Mouse (Mus musculus): ENCODE data around the gene Pth1r.
A peak's percentile ranks its signal among the peaks of the same experiment; 100 is the strongest.
"Not testable (repeated sequence)": the region's sequence is repeated elsewhere in the genome, so short reads cannot be mapped to it uniquely, and the experiment has no call there.

The Pth1r gene

DNA sequence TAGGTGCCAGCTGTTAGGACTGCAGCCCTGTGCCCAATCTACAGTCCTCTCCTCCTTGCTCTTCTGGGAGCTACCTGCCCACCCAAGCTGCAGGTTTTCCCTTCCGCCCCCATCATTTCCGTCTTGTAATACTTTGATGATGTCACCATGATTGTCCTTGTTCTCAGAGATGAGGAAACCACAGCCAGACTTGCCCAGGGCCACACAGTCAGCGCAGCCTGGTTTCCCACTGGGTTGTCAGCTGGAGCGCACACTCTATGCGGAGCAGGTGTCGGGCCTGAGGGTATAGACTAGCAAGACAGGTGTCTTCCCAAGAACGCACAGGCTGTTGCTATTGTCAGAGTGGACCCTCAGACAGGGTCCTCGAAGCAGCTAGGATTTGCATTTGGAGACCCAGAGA is 61.8 kb downstream of the Pth1r start:
- DNase-seq (ENCODE audit: extremely low read depth, insufficient read length, low spot score), result peak; percentile 63

DNA sequence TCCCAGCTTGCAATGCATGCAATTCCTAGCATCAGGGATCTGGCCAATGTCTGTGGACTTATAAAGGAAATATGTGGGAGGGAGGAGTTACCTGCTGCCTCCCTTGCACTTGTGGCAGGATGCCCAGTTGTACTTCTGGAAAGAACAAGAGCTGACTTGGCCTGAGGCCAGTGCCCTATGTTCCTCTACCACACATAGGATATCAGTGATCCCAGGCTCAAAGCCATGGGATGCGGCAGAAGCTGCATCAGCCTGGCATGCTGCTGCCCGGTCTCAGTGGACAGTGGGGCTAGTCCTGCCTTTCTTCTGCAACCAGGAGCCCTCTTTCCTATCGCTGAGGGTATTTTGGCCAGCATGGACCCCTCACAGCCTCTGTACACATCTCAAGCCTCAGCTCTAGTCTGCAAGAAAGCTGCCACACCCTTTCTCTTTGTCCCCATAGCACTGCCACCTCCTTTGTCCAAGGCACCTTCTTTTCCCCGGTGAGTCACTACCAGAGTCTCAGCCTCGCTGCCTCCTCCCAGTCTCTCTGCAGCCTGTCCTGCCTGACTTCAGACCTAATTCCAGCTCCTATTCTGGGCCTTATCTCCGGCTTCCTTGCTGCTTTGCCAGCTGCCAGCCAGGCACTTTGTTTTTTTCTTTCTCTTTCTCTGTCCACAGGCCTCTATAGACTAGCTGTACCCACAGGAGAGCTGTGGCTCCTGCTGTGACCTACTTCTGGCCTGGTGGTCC is 62.7 kb downstream of the Pth1r start:
- peak; percentile 63 for DNase-seq (ENCODE audit: extremely low read depth, insufficient read length, low spot score)

DNA sequence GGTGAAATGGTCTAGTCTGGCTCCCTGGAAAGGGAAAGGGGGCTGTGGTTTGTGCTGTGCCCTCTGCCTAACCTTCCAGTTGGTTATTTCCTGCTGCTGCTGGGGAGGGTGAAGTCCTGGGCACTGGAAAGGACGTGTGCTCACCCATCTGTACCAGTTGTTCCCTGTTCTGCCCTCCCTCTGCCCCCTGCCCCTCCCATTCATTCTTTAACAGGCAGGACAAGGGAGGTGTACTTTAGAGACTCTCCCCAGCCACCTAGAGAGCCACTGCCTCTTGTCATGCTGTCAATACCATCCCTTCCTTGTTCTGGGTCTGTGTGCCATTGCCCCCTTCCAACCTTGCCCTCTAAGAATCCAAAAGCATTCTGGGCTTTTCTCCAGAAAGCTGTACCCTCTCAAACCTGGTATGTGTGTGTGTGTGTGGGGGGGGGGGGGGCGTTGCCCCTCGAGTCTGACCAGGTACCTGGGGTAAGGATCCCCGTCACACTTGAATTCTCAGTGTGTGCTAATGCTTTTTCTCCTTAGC is 63.3 kb downstream of the Pth1r start:
- peak; percentile 30 for DNase-seq (ENCODE audit: extremely low read depth, insufficient read length, low spot score)

DNA sequence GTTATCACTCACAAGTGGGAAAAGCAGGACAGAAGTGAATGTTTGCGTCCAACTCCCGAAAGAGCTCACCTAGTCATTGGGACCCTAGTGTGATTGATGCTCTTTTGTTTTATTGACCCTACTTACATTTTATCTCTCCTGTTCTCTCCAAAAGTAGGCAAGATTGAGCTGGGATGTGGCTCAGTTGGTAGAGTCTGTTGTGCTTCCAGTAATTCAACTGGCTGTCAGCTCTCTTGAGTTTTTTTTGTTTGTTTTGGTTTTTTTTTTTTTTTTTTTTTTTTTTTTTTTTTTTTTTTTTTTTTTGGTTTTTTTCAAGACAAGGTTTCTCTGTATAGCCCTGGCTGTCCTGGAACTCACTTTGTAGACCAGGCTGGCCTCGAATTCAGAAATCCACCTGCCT is 64.2 kb downstream of the Pth1r start:
- DNase-seq (ENCODE audit: extremely low read depth, insufficient read length, low spot score), result not testable (repeated sequence)

DNA sequence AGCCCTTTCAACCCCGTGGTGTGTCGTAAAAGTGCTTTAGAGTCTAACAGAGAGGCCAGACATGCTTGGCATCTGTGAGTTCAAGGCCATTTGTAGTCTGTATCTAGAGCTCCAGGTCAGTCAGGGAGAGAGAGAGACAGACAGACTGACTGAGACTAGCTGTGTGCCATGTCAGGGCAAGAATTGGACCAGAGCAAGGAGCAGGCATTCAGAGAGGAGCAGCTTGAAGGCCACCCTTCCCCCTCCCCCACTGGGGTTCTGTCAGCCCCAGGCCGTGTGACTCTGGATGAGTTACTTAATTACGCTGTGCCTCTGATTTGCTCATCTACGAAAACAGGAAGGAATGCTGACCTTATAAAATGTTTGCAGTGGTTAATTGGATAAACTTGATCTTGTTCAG is 64.7 kb downstream of the Pth1r start:
- DNase-seq (ENCODE audit: extremely low read depth, insufficient read length, low spot score), result no peak

DNA sequence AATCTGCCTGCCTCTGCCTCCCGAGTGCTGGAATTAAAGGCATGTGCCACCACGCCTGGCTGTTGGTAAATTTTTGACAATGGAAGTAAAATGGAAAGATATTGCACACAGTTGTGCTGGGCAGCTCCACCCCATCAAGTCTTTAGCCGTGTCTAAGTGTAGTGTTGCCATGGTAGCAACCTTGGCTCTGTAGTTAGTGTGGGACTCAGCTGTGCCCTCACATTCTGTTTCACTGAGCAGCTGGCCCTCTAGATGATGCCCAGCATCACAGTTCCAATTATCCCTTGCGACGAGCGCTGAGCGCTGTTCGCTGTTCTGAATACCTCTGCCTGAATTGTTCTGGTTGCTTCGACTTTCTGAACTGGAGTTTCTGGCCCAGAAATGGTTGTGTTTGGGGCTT is 65.1 kb downstream of the Pth1r start:
- DNase-seq (ENCODE audit: extremely low read depth, insufficient read length, low spot score), result no peak

DNA sequence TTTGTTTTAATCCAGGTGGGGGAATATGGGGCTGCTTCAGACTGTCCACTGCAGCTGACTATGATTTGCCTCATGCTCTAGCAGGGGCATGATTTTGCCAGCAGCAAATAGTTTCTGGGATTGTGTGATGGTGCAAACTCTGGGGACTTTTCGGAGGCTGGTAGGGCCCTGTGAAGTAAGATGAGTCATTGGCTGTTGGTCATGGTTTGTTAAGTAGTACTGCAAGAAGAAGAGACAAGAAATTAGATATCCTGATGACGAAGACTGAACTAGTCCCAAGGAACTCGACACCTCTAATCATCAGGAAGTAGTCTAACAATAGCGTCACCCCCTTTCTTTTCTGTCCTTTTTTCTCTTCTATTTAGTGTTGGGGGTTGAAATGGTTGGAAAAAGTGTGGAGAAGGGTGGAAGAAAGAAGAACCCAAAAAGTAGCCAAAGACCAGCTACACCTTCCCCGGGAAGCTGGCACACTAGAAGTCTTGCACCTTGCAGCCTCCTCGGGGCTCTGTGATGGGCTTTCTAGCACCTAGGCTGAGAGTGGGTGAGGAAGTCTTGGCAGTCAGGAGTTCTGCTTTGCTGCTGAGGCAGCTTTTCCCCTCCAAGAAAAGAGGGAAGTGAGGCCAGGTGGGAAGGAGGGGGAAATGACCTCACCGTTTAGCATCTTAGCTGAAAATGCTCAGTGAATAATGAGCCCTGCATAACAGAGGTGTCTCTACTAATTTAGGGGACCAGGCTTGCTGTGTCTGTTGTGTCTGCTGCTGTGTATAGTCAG is 66.0 kb downstream of the Pth1r start:
- DNase-seq (ENCODE audit: extremely low read depth, insufficient read length, low spot score), result peak; percentile 49

DNA sequence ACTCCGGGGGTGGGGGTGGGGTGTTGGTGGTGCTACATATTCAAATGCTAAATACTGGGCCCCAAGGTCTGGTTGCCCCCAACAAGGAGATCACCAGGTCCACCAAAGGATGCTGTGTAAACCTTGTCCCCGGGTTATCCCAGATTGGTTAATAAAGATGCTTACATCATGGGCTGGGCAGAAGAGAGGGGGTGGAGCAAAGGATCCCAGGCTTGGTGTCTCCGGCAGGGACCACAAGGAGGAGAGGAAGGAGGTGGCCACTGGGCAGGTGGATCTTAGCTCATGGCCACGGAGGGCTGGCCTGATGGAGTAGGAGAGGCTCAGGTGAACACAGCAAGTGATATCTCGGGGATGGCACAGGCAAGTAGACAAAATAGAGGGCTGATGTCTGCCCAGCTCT is 68.1 kb downstream of the Pth1r start:
- no peak for DNase-seq (ENCODE audit: extremely low read depth, insufficient read length, low spot score)

DNA sequence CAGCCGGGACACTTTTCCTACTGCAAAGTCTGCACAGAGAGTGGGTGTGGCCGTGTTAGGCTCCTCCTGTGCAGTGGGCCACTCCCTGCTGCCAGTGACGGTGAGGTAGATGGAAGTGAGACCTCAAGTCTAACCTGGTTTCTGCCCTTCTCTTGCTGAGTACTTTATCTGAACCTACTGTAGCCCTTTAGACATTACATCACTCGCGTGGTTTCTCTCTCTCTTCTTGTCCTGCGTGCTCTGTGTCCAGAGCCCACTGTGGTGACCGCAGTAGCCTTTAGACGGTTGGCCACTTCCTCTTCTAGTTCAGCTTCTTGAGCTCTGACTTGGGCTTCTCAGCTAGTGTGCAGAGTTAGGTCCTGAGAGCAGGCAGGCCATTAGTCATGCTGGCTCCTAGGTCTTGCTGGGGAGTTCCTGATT is 70.4 kb downstream of the Pth1r start:
- no peak for DNase-seq (ENCODE audit: extremely low read depth, insufficient read length, low spot score)

DNA sequence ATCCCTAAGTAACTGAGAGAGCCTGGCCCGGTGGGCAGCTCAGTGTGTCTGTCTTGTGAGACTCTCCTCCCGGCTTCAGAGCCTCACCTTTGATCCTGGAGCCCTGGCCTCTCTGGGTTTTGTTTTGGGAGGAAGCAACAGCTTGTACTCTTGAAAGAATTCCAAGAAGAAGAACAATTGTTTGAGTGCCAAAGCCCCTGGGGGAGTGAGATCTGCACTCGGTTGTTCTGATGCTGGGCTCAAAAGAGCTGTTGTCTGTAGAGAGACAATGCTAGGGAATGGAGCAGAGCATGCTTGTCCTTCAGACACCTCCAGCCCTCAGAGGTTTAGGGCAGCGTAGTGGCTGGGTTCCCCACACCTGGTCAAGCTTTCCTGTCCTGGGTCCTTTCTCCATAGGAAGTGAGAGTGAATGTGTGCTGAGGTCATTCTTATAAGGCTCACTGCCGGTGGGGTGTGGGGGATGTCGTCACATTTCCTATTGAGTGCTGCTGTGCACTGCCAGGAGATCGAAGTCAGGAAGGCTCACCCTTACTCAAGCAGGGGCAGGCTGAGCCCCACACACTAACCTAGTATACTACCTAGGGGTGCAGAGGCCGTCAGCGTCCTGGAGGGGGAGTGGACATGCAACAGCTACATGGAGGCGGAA is 73.7 kb downstream of the Pth1r start:
- no peak for DNase-seq (ENCODE audit: extremely low read depth, insufficient read length, low spot score)

DNA sequence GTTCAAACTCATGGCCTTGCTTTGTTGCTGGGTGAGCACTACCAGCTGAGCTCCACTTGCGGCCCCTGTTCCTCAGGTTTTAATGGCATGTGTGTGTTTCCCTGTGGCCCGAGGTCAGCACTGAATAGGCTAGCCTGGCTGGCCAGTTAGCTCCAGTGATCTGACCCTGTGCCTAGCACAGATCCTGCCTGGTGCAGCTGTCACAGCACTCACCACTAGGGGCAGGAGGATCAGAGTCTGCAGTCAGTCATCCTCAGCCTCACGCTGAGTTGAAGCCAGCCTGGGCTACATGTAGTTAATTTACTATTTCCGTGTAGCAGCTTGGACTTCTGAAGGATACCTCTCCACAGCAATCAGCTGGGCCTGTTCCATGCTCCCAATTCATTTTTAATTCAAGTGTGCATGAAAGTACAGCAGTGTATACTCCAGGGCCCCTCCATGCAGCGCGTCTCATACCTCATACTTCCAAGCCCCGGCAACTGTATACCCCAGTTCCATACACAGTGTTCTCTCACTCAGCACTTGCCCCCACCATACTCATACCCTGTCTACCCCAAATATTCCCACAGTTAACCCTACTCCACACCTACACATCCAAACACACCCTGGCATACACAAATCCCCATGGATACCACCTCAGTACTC is 74.4 kb downstream of the Pth1r start:
- no peak for DNase-seq (ENCODE audit: extremely low read depth, insufficient read length, low spot score)

All from 3134 (cell line).